8 mouse cellular contexts compared by ENCODE assay signal in the genomic region with DNA sequence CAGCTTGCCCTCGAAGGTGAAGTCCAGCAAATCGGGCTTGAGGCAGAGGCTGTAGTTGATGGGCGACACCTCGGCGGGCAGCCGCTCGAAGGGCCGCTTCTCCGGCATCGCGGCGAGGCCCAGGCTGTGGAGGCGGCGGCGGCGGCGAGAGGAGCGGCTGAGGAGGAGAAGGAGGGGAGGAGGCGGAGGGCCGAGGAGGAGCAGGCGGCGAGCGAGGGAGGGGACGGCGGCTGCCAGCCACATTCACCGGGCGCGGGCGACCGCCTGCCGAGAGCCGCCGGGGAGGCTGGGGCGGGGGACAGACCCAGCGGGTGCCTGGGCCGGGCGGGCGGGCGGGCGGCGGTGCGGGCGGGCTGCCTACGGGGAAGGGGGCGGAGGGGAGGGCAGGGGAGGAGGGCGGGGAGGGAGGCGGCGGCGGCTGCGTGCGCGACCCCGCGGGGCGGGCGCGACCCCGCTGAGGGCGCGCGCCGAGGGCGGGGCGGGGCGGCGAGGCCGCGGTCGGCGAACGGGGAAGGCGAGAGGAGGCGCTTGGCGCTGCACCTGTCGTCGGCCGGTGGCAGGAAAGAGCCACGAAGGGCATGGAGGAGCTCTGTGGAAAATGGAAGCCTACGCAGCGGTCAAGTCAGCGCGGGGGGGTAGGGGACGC. TPM values are rescaled to one million over a fixed set of nuclear protein-coding genes. Genes with fewer than 3 reads are reported as not detected.
DNase-seq lines count a peak whose midpoint lies in the region; ATAC-seq and TF ChIP-seq lines count a peak whose summit lies in the region.

Npepps (minus strand) TSS at position 423 of the 646 bp plus-strand sequence.

- WGBS in embryonic facial prominence, embryonic 13.5 days, result under 1% methylated on average over 52 of the region's 83 CpGs
- WGBS in heart, adult 2 months, result 1% methylated on average over 46 of the region's 83 CpGs
- under 1% methylated on average over 48 of the region's 83 CpGs for WGBS in limb, embryonic 15.5 days
- WGBS in midbrain, postnatal 0 days, result 0% methylated on average over 27 of the region's 83 CpGs

- peak; percentile 62 for ATAC-seq in embryonic facial prominence, embryonic 13.5 days (ENCODE audit: insufficient number of reproducible peaks, insufficient read depth, low FRiP score, low TSS enrichment, low read depth)
- ATAC-seq in limb, embryonic 15.5 days (ENCODE audit: insufficient number of reproducible peaks, low FRiP score, low TSS enrichment, low read depth), result peak; percentile 76
- ATAC-seq in midbrain, postnatal 0 days (ENCODE audit: low FRiP score), result peak; percentile 79

- peak; percentile 82 for TF ChIP-seq POLR2A in heart, adult 2 months (IDR thresholded peaks at IDR 0.05; ENCODE audit: insufficient read depth, low read depth, low read length)

- DNase-seq in 416B (ENCODE audit: low read depth), result peak; percentile 58
- DNase-seq in adrenal gland, postnatal 4 days (ENCODE audit: low spot score in 2 of 2), result peak; percentile 61 to 62
- DNase-seq in heart, adult 2 months, result peak; percentile 87 to 88
- peak; percentile 70 for DNase-seq in kidney, adult 8-10 months
- DNase-seq in midbrain, postnatal 0 days (ENCODE audit: low spot score), result peak; percentile 78
- DNase-seq in spleen, postnatal 10 days (ENCODE audit: low spot score in 2 of 2), result peak; percentile 81 to 82

- peak within 1 kb of the TSS; percentile 100 for H3K4me3 ChIP-seq in embryonic facial prominence, embryonic 13.5 days
- H3K4me3 ChIP-seq in heart, adult 2 months, result peak within 1 kb of the TSS; percentile 78
- H3K4me3 ChIP-seq in limb, embryonic 15.5 days, result peak within 1 kb of the TSS; percentile 100
- peak within 1 kb of the TSS; percentile 100 for H3K4me3 ChIP-seq in midbrain, postnatal 0 days (ENCODE audit: low read depth, low read length)

- no peak for TF ChIP-seq EP300 in heart, adult 2 months (IDR thresholded peaks at IDR 0.05; ENCODE audit: insufficient read depth, low read depth, low read length)

- H3K9me3 ChIP-seq in embryonic facial prominence, embryonic 13.5 days, result no peaks in the 10 kb centered on the region
- H3K9me3 ChIP-seq in limb, embryonic 15.5 days, result no peaks in the 10 kb centered on the region
- H3K9me3 ChIP-seq in midbrain, postnatal 0 days (ENCODE audit: low read length), result no peaks in the 10 kb centered on the region

- H3K36me3 ChIP-seq in embryonic facial prominence, embryonic 13.5 days, result no peaks in the 10 kb centered on the region
- H3K36me3 ChIP-seq in heart, adult 2 months (ENCODE audit: control insufficient read depth, insufficient read depth, low read length), result peaks cover 2% of the 10 kb centered on the region
- no peaks in the 10 kb centered on the region for H3K36me3 ChIP-seq in limb, embryonic 15.5 days
- no peaks in the 10 kb centered on the region for H3K36me3 ChIP-seq in midbrain, postnatal 0 days (ENCODE audit: insufficient read depth, low read length)

- peak within 1 kb of the TSS; percentile 71 for H3K4me2 ChIP-seq in embryonic facial prominence, embryonic 13.5 days
- H3K4me2 ChIP-seq in limb, embryonic 15.5 days, result peak within 1 kb of the TSS; percentile 69
- peak within 1 kb of the TSS; percentile 52 for H3K4me2 ChIP-seq in midbrain, postnatal 0 days (ENCODE audit: low read depth, low read length, poor library complexity, severe bottlenecking)

- peak within 1 kb of the TSS; percentile 96 for H3K27ac ChIP-seq in embryonic facial prominence, embryonic 13.5 days
- H3K27ac ChIP-seq in heart, adult 2 months, result peak within 1 kb of the TSS; percentile 87
- H3K27ac ChIP-seq in limb, embryonic 15.5 days, result peak within 1 kb of the TSS; percentile 97
- peak within 1 kb of the TSS; percentile 100 for H3K27ac ChIP-seq in midbrain, postnatal 0 days (ENCODE audit: low read depth, low read length)

- peaks cover 17% of the 10 kb centered on the region for H3K4me1 ChIP-seq in embryonic facial prominence, embryonic 13.5 days
- H3K4me1 ChIP-seq in heart, adult 2 months (ENCODE audit: control insufficient read depth, insufficient read depth, low read length), result peaks cover 7% of the 10 kb centered on the region
- peaks cover 19% of the 10 kb centered on the region for H3K4me1 ChIP-seq in limb, embryonic 15.5 days
- H3K4me1 ChIP-seq in midbrain, postnatal 0 days (ENCODE audit: insufficient read depth, low read length), result peaks cover 9% of the 10 kb centered on the region

- 0 out of 2 replicates have a peak, but pooled peaks have one; percentile 12 for TF ChIP-seq CTCF in heart, adult 2 months (IDR thresholded peaks at IDR 0.05)
- peak; percentile 7; the same call in 1 of the 2 replicates for TF ChIP-seq CTCF in midbrain, postnatal 0 days (IDR thresholded peaks at IDR 0.05)

- peak within 1 kb of the TSS; percentile 99 for H3K9ac ChIP-seq in embryonic facial prominence, embryonic 13.5 days
- H3K9ac ChIP-seq in heart, adult 2 months (ENCODE audit: low read depth, low read length), result peak within 1 kb of the TSS; percentile 100
- H3K9ac ChIP-seq in limb, embryonic 15.5 days, result peak within 1 kb of the TSS; percentile 97
- H3K9ac ChIP-seq in midbrain, postnatal 0 days (replicated peaks; ENCODE audit: low read length, poor library complexity, severe bottlenecking), result peak within 1 kb of the TSS; percentile 100

- peaks cover 8% of the 10 kb centered on the region for H3K79me2 ChIP-seq in heart, adult 2 months (replicated peaks; ENCODE audit: control insufficient read depth, insufficient read depth, low read length)

- no peaks in the 10 kb centered on the region for H3K27me3 ChIP-seq in embryonic facial prominence, embryonic 13.5 days
- no peaks in the 10 kb centered on the region for H3K27me3 ChIP-seq in heart, adult 2 months (ENCODE audit: control insufficient read depth, insufficient read depth, low read length)
- H3K27me3 ChIP-seq in limb, embryonic 15.5 days, result no peaks in the 10 kb centered on the region
- no peaks in the 10 kb centered on the region for H3K27me3 ChIP-seq in midbrain, postnatal 0 days (ENCODE audit: insufficient read depth, low read length)

- intact Hi-C loops in heart, adult 2 months (cut with DNase I), result loop anchor here (1.0 kb wide), 1 partner anchor 30 kb away; no protein-coding TSS in a partner anchor

RNA-seq across cellular contexts. Expression of gene Npepps, which starts in this region (rescaled TPM):
- 10 to 100 TPM; 66.3 to 80.3 TPM for total RNA-seq in adrenal gland, postnatal 4 days (2021)
- polyA plus RNA-seq in embryonic facial prominence, embryonic 13.5 days (2015; fragmentation: Nextera tagmentation; extraction: Ambion mirVana), result 83.9 and 95.4 TPM in 2 replicates
- 10 to 100 TPM; 77.7 to 80.1 TPM for total RNA-seq in heart, adult 2 months (2021)
- 24.1 and 38.2 TPM in 2 replicates for polyA plus RNA-seq in heart, adult 2 months (2012; rRNA removed)
- polyA plus RNA-seq in limb, embryonic 15.5 days (2015; fragmentation: Nextera tagmentation; extraction: Ambion mirVana), result 95.9 and 108 TPM in 2 replicates
- total RNA-seq in midbrain, postnatal 0 days (2014; rRNA removed), result 52.5 and 81.0 TPM in 2 replicates
- 97.8 and 109 TPM in 2 replicates for polyA plus RNA-seq in midbrain, postnatal 0 days (2015; fragmentation: Nextera tagmentation; extraction: Ambion mirVana)

Comparison
In these comparisons a context has a peak if more than half of its experiments do, and no peak if none do; other contexts are left out.
1. Peak in every context shown above with its lines: DNase-seq, ATAC-seq, H3K4me3 ChIP-seq and H3K27ac ChIP-seq.